Mouse (Mus musculus): ENCODE measurements around the gene Fbxw7.

Fbxw7 gene

GRCm38 (mm10) chr3:84889648-84890047 is 74.6 kb downstream of the Fbxw7 start:
- in situ Hi-C loops (cut with MboI, MseI) = no loop called here

GRCm38 (mm10) chr3:84890983-84891382 is 75.9 kb downstream of the Fbxw7 start:
- in situ Hi-C loops (cut with MboI, MseI) = no loop called here

- in situ Hi-C loops (cut with MboI, MseI) = no loop called here
Observed at GRCm38 (mm10) chr3:84897952-84898351, 82.9 kb downstream of the Fbxw7 start.

GRCm38 (mm10) chr3:84906528-84906927 is 91.5 kb downstream of the Fbxw7 start:
- in situ Hi-C loops (cut with MboI, MseI) = no loop called here

GRCm38 (mm10) chr3:84914284-84914683 is 99.2 kb downstream of the Fbxw7 start:
- in situ Hi-C loops (cut with MboI, MseI) = no loop called here

- in situ Hi-C loops (cut with MboI, MseI) = no loop called here
Observed at GRCm38 (mm10) chr3:84917903-84918679, 103.0 kb downstream of the Fbxw7 start.

- in situ Hi-C loops (cut with MboI, MseI) = no loop called here
Observed at GRCm38 (mm10) chr3:84921704-84922420, 106.8 kb downstream of the Fbxw7 start.

GRCm38 (mm10) chr3:84923256-84923655 is 108.2 kb downstream of the Fbxw7 start:
- in situ Hi-C loops (cut with MboI, MseI) = no loop called here

- in situ Hi-C loops (cut with MboI, MseI) = no loop called here
Observed at GRCm38 (mm10) chr3:84923670-84924069, 108.6 kb downstream of the Fbxw7 start.

- in situ Hi-C loops (cut with MboI, MseI) = no loop called here
Observed at GRCm38 (mm10) chr3:84925229-84925628, 110.2 kb downstream of the Fbxw7 start.

- in situ Hi-C loops (cut with MboI, MseI) = no loop called here
Observed at GRCm38 (mm10) chr3:84926140-84926539, 111.1 kb downstream of the Fbxw7 start.

- in situ Hi-C loops (cut with MboI, MseI) = no loop called here
Observed at GRCm38 (mm10) chr3:84927168-84927794, 112.2 kb downstream of the Fbxw7 start.

GRCm38 (mm10) chr3:84927901-84928300 is 112.8 kb downstream of the Fbxw7 start:
- in situ Hi-C loops (cut with MboI, MseI) = no loop called here

- in situ Hi-C loops (cut with MboI, MseI) = no loop called here
Observed at GRCm38 (mm10) chr3:84929171-84929570, 114.1 kb downstream of the Fbxw7 start.

GRCm38 (mm10) chr3:84930683-84931082 is 115.6 kb downstream of the Fbxw7 start:
- in situ Hi-C loops (cut with MboI, MseI) = no loop called here

GRCm38 (mm10) chr3:84935729-84936128 is 120.7 kb downstream of the Fbxw7 start:
- in situ Hi-C loops (cut with MboI, MseI) = no loop called here

GRCm38 (mm10) chr3:84936252-84936651 is 121.2 kb downstream of the Fbxw7 start:
- in situ Hi-C loops (cut with MboI, MseI) = no loop called here

- in situ Hi-C loops (cut with MboI, MseI) = no loop called here
Observed at GRCm38 (mm10) chr3:84936956-84937355, 121.9 kb downstream of the Fbxw7 start.

GRCm38 (mm10) chr3:84937360-84938355 is 122.6 kb downstream of the Fbxw7 start:
- in situ Hi-C loops (cut with MboI, MseI) = no loop called here

- in situ Hi-C loops (cut with MboI, MseI) = no loop called here
Observed at GRCm38 (mm10) chr3:84944933-84945332, 129.9 kb downstream of the Fbxw7 start.

- in situ Hi-C loops (cut with MboI, MseI) = no loop called here
Observed at GRCm38 (mm10) chr3:84946381-84946780, 131.3 kb downstream of the Fbxw7 start.

Measured in T-helper 1 cell (primary cell).